Mouse (Mus musculus) cerebellum, adult 2 months (tissue): ENCODE measurements around the gene Hivep3.

Experiments
- CTCF ChIP-seq: fragments of 200-500 bp; IDR thresholded peaks from 2 replicates; pipeline ENCODE4 v1.5.1; 2011; ENCODE audit warnings: low read depth, mild to moderate bottlenecking, control low read depth, low read length, moderate library complexity, borderline replicate concordance; ENCODE audit not compliant: insufficient read depth
- POLR2A ChIP-seq: fragments of 200-500 bp; IDR thresholded peaks from 2 replicates; pipeline ENCODE4 v1.6.1; 2011; ENCODE audit warnings: low read length, control low read depth, borderline replicate concordance; ENCODE audit not compliant: insufficient read depth

- TF ChIP-seq CTCF (no peak), POLR2A (no peak)
These were observed 52.7 kb downstream of the Hivep3 start for GRCm38 (mm10) chr4:119786307-119786706.
